Mouse (Mus musculus): Measurements from ENCODE around the gene Itpk1. TPM values are rescaled to one million over a fixed set of nuclear protein-coding genes. Genes with fewer than 3 reads are reported as not detected.

Itpk1 gene
- polyA plus RNA-seq, 1 experiment from 2014 or later: 38.7 TPM

MicroRNAs within 50 kb of the gene (microRNA counts, 519-probe panel; counts per million panel counts)
- 177 counts per million, percentile 53 among the panel's probes with 10 or more counts for microRNA mmu-miR-1936

Small RNAs within 50 kb of the gene (microRNA-seq; reads per million reads assigned to microRNA genes)
- not detected for gene Mir1936

Other genes starting within 250 kb of the Itpk1 start
- gene Golga5, start 235.8 kb downstream of the Itpk1 start, polyA plus RNA-seq (2015; fragmentation: Nextera tagmentation; extraction: Ambion mirVana): 29.2 and 30.5 TPM in 2 replicates
- gene Chga, start 150.0 kb downstream of the Itpk1 start, polyA plus RNA-seq (2015; fragmentation: Nextera tagmentation; extraction: Ambion mirVana): 59.6 and 60.0 TPM in 2 replicates
- gene Moap1, start 38.7 kb upstream of the Itpk1 start, polyA plus RNA-seq (2015; fragmentation: Nextera tagmentation; extraction: Ambion mirVana): 38.7 and 45.2 TPM in 2 replicates
- 12.4 and 14.3 TPM in 2 replicates for gene Tmem251, start 38.8 kb upstream of the Itpk1 start, polyA plus RNA-seq (2015; fragmentation: Nextera tagmentation; extraction: Ambion mirVana)
- gene Gm28051, start 52.8 kb upstream of the Itpk1 start, polyA plus RNA-seq (2015; fragmentation: Nextera tagmentation; extraction: Ambion mirVana): not detected in 2 replicates
- 48.1 and 54.9 TPM in 2 replicates for gene Gon7, start 52.9 kb upstream of the Itpk1 start, polyA plus RNA-seq (2015; fragmentation: Nextera tagmentation; extraction: Ambion mirVana)
- gene Ubr7, start 53.0 kb upstream of the Itpk1 start, polyA plus RNA-seq (2015; fragmentation: Nextera tagmentation; extraction: Ambion mirVana): 48.6 and 53.6 TPM in 2 replicates
- 32.6 and 34.3 TPM in 2 replicates for gene Gm20604, start 53.7 kb upstream of the Itpk1 start, polyA plus RNA-seq (2015; fragmentation: Nextera tagmentation; extraction: Ambion mirVana)
- gene Btbd7, start 173.5 kb upstream of the Itpk1 start, polyA plus RNA-seq (2015; fragmentation: Nextera tagmentation; extraction: Ambion mirVana): 20.7 and 20.8 TPM in 2 replicates
- not detected in 2 replicates for gene Cox8c, start 194.4 kb upstream of the Itpk1 start, polyA plus RNA-seq (2015; fragmentation: Nextera tagmentation; extraction: Ambion mirVana)
- gene Unc79, start 243.9 kb upstream of the Itpk1 start, polyA plus RNA-seq (2015; fragmentation: Nextera tagmentation; extraction: Ambion mirVana): 5.3 and 6.0 TPM in 2 replicates

Data from forebrain, embryonic 13.5 days (tissue).